8 mouse cellular contexts compared by ENCODE assay signal in genomic region chr4:119492933-119493327, GRCm38 (mm10). TPM values are rescaled to one million over a fixed set of nuclear protein-coding genes. Genes with fewer than 3 reads are reported as not detected.
DNase-seq lines count a peak whose midpoint lies in the region; ATAC-seq and TF ChIP-seq lines count a peak whose summit lies in the region.

No protein-coding gene starts in this region.

- H3K9ac ChIP-seq in liver, embryonic 12.5 days: no peak overlapping the region

- peaks cover 15% of the 10 kb centered on the region for H3K27me3 ChIP-seq in spleen, adult 2 months (ENCODE audit: control insufficient read depth, insufficient read depth, low read length)
- H3K27me3 ChIP-seq in liver, embryonic 12.5 days (replicated peaks): peaks cover 57% of the 10 kb centered on the region

- H3K4me3 ChIP-seq in spleen, adult 2 months (ENCODE audit: extremely low read depth, insufficient read depth, insufficient read length): peak overlapping the region; percentile 55; the same call in 1 of the 2 replicates
- peak overlapping the region; percentile 54; the same call in 1 of the 2 replicates for H3K4me3 ChIP-seq in liver, embryonic 12.5 days

- H3K36me3 ChIP-seq in spleen, adult 2 months (ENCODE audit: control insufficient read depth, insufficient read depth, low read length): no peaks in the 10 kb centered on the region
- H3K36me3 ChIP-seq in liver, embryonic 12.5 days: no peaks in the 10 kb centered on the region

- no peak for TF ChIP-seq CTCF in spleen, adult 2 months (IDR thresholded peaks at IDR 0.05; ENCODE audit: extremely low read depth, insufficient read depth, insufficient read length, insufficient replicate concordance)

- no peak overlapping the region for H3K27ac ChIP-seq in spleen, adult 2 months (ENCODE audit: insufficient read depth, low read length)
- H3K27ac ChIP-seq in liver, embryonic 12.5 days: no peak overlapping the region

- H3K4me1 ChIP-seq in spleen, adult 2 months (ENCODE audit: control insufficient read depth, insufficient read depth, insufficient read length): peaks cover 2% of the 10 kb centered on the region; the same call in 1 of the 2 replicates
- H3K4me1 ChIP-seq in liver, embryonic 12.5 days: peaks cover 5% of the 10 kb centered on the region; the same call in 1 of the 2 replicates

- peak; percentile 13 for DNase-seq in embryo, embryonic 11 days
- DNase-seq in embryo, embryonic 10 days (ENCODE audit: low spot score): no peak
- no peak for DNase-seq in spleen, adult 2 months (ENCODE audit: low read depth in 1 of 2, low spot score in 2 of 2)
- no peak for DNase-seq in spleen, adult 12 weeks (ENCODE audit: low spot score)
- no peak for DNase-seq in urinary bladder, postnatal 14 days (ENCODE audit: low spot score)
- no peak for DNase-seq in urinary bladder, adult 18-20 months (ENCODE audit: low spot score in 2 of 2)
- DNase-seq in thymus, adult 18-20 months: no peak

- H3K4me2 ChIP-seq in liver, embryonic 12.5 days: peak overlapping the region; percentile 76

- no peak for TF ChIP-seq POLR2A in spleen, adult 2 months (IDR thresholded peaks at IDR 0.05; ENCODE audit: low read depth, low read length)

- no peak for ATAC-seq in liver, embryonic 12.5 days

- 41% methylated on average over 10 of the region's 10 CpGs for WGBS in spleen, adult 2 months
- 28% methylated on average over 10 of the region's 10 CpGs for WGBS in liver, embryonic 12.5 days (ENCODE audit: insufficient replicate concordance)

- no peaks in the 10 kb centered on the region for H3K9me3 ChIP-seq in liver, embryonic 12.5 days (replicated peaks)

RNA-seq across cellular contexts. Expression of gene Rimkla, which starts 0.5 kb away (rescaled TPM):
- polyA plus RNA-seq in spleen, adult 2 months (2012; rRNA removed): 0.11 and 0.40 TPM in 2 replicates
- polyA plus RNA-seq in liver, embryonic 12.5 days (2016; fragmentation: Nextera tagmentation; extraction: Ambion mirVana): 0.04 and 0.08 TPM in 2 replicates

RNA-seq across cellular contexts. Expression of gene Foxj3, which starts 43.9 kb away (rescaled TPM):
- 9.5 and 10.5 TPM in 2 replicates for polyA plus RNA-seq in spleen, adult 2 months (2012; rRNA removed)
- 10.0 and 10.8 TPM in 2 replicates for polyA plus RNA-seq in liver, embryonic 12.5 days (2016; fragmentation: Nextera tagmentation; extraction: Ambion mirVana)

RNA-seq across cellular contexts. Expression of gene Frg2f1, which starts 46.4 kb away (rescaled TPM):
- 5.5 and 6.8 TPM in 2 replicates for polyA plus RNA-seq in spleen, adult 2 months (2012; rRNA removed)
- polyA plus RNA-seq in liver, embryonic 12.5 days (2016; fragmentation: Nextera tagmentation; extraction: Ambion mirVana): 1.1 and 1.2 TPM in 2 replicates
